Mouse (Mus musculus): ENCODE measurements around the gene Cfap58. TPM values are rescaled to one million over a fixed set of nuclear protein-coding genes. Genes with fewer than 3 reads are reported as not detected.
A peak's percentile ranks its signal among the peaks of the same experiment; 100 is the strongest.

The Cfap58 gene
- polyA plus RNA-seq, 1 experiment from 2014 or later, result not detected

GRCm38 (mm10) chr19:47905081-47905480, 32.4 kb upstream of the Cfap58 start:
- Histone ChIP-seq H3K4me2 (no peak overlapping the region), H3K9ac (no peak overlapping the region), H3K9me3 (replicated peaks) (no peaks in the 10 kb centered on the region), H3K36me3 (peaks cover 10% of the 10 kb centered on the region), H3K4me1 (replicated peaks) (peaks cover 73% of the 10 kb centered on the region), H3K27me3 (replicated peaks) (no peaks in the 10 kb centered on the region), H3K4me3 (no peak overlapping the region), H3K27ac (ENCODE audit: poor library complexity, severe bottlenecking) (peak overlapping the region; percentile 19; the same call in 1 of the 2 replicates)
- ATAC-seq (ENCODE audit: insufficient number of reproducible peaks, low FRiP score), result no peak
- WGBS, result 80% methylated on average over 4 of the region's 4 CpGs

- Histone ChIP-seq H3K4me2 (no peak overlapping the region), H3K4me3 (no peak overlapping the region), H3K9me3 (replicated peaks) (no peaks in the 10 kb centered on the region), H3K27ac (ENCODE audit: poor library complexity, severe bottlenecking) (no peak overlapping the region), H3K36me3 (peaks cover 5% of the 10 kb centered on the region), H3K27me3 (replicated peaks) (no peaks in the 10 kb centered on the region), H3K9ac (no peak overlapping the region), H3K4me1 (replicated peaks) (peaks cover 73% of the 10 kb centered on the region)
- ATAC-seq (ENCODE audit: insufficient number of reproducible peaks, low FRiP score), result no peak
- WGBS, result 80% methylated on average over 5 of the region's 5 CpGs
Measured at GRCm38 (mm10) chr19:47905603-47906002, 31.9 kb upstream of the Cfap58 start.

DNA sequence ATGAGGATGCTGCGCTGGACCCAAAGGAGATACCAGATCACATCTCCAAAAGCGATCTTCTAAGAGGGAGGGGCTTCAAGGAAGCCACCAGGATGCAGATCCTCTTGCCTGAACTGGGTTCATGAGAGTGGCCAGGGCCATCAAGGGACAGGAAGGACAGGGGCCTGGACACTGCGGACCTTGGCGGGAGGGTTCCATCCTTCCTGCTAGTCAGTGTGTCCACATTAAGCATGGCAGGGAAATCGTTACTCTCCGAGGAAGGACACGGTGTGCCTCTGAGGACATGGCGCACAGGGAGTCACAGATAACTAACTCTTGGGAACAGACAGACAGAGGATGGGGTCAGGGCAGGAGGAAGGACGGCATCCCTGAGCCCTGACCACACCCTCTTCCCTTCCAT, 29.9 kb upstream of the Cfap58 start:
- H3K36me3 ChIP-seq, result peaks cover 16% of the 10 kb centered on the region
- no peaks in the 10 kb centered on the region for H3K9me3 ChIP-seq (replicated peaks)
- no peak overlapping the region for H3K4me3 ChIP-seq
- H3K9ac ChIP-seq, result no peak overlapping the region
- H3K4me2 ChIP-seq, result no peak overlapping the region
- ATAC-seq (ENCODE audit: insufficient number of reproducible peaks, low FRiP score), result no peak
- H3K27me3 ChIP-seq (replicated peaks), result no peaks in the 10 kb centered on the region
- WGBS, result 85% methylated on average over 9 of the region's 9 CpGs
- peaks cover 69% of the 10 kb centered on the region for H3K4me1 ChIP-seq (replicated peaks)
- no peak overlapping the region for H3K27ac ChIP-seq (ENCODE audit: poor library complexity, severe bottlenecking)

DNA sequence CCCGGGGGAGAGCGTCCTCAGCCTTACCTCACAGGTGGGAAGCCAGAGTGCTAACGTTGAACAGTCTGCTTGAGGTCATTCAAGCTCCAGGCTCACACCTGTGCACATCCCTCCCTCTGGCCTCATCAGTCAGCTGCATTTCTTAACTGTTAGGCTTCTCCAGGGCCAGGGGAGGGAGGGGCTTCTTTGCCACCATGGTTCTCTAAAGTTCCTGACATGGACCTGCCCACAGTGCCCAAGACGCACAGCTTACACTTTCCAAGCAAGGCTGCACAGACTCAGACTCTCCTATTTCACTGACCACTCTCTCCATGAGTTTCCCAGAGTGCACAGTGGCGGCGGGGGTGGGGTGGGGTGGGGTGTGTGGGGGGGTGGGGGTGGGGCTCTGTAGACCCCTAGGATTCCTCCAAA, 28.5 kb upstream of the Cfap58 start:
- peak overlapping the region; percentile 57 for H3K4me2 ChIP-seq
- WGBS, result 32% methylated on average over 6 of the region's 6 CpGs
- peaks cover 58% of the 10 kb centered on the region for H3K4me1 ChIP-seq (replicated peaks)
- peaks cover 16% of the 10 kb centered on the region for H3K36me3 ChIP-seq
- H3K9me3 ChIP-seq (replicated peaks), result no peaks in the 10 kb centered on the region
- ATAC-seq (ENCODE audit: insufficient number of reproducible peaks, low FRiP score), result no peak
- no peak overlapping the region for H3K27ac ChIP-seq (ENCODE audit: poor library complexity, severe bottlenecking)
- H3K27me3 ChIP-seq (replicated peaks), result no peaks in the 10 kb centered on the region
- H3K9ac ChIP-seq, result peak overlapping the region; percentile 17; the same call in 1 of the 2 replicates
- H3K4me3 ChIP-seq, result no peak overlapping the region

DNA sequence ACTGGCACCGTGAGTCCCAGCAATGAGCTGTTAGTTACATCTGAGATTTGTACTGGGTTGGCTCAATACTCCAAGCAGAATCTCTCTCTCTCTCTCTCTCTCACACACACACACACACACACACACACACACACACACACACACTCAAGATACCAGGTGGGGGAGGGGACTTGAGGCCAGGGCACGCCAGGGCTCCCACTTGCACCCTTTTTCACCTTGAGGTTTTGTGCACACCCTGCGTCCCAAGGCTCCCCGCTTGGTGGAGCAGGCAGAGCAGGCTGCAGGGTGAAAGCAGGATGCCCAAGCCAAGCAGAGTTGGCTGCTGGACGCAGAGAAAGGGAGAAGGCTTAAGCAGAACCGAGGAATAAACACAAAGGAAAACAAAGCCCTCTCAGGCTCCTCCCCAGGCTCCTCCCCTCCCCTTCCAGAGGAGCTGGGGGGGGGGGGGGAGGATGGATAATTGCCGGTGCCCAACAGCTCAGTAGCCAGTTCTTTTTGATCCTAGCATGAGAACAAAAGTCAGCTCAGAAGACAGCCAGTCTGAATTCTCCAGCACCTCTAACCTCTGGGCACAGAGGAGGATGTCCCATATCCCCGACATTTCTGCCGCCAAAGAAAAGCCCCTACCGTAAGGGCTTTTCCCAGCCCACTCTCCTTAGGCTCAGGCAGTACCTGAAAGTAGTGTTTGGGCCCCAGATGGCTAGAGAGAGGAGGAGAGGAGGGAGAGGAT, 27.9 kb upstream of the Cfap58 start:
- Histone ChIP-seq H3K27me3 (replicated peaks) (no peaks in the 10 kb centered on the region), H3K9ac (peak overlapping the region; percentile 56), H3K9me3 (replicated peaks) (no peaks in the 10 kb centered on the region), H3K4me3 (peak overlapping the region; percentile 20; the same call in 1 of the 2 replicates), H3K27ac (ENCODE audit: poor library complexity, severe bottlenecking) (peak overlapping the region; percentile 69), H3K36me3 (peaks cover 20% of the 10 kb centered on the region), H3K4me2 (peak overlapping the region; percentile 57), H3K4me1 (replicated peaks) (peaks cover 56% of the 10 kb centered on the region)
- WGBS, result 10% methylated on average over 10 of the region's 10 CpGs
- ATAC-seq (ENCODE audit: insufficient number of reproducible peaks, low FRiP score), result peak; percentile 44; the same call in 1 of the 2 replicates

DNA sequence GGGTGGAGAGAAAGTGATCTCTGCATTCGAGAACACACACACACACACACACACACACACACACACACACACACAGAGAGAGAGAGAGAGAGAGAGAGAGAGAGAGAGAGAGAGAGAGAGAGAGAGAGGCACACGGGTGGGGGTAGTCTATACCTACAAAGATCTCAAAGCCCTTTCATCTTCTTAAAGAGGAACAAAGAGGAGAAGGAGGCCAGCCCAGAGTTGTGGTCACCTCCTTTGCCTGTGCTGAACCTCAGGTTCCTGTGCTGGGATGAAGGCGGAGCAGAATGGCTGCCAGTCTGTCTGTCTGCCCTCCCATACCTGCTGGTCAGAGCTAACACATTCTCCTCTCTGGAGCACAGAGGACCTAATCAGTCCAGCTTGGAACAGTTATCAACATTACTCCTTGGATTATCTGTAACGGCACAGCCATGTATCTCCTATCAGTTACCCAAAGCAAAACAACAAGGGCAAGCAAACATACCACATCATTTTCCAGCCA, 27.3 kb upstream of the Cfap58 start:
- H3K9ac ChIP-seq, result peak overlapping the region; percentile 56
- H3K36me3 ChIP-seq, result peaks cover 20% of the 10 kb centered on the region
- H3K27ac ChIP-seq (ENCODE audit: poor library complexity, severe bottlenecking), result peak overlapping the region; percentile 69
- H3K4me3 ChIP-seq, result 0 out of 2 replicates have a peak overlapping the region, but pooled peaks have one; percentile 20
- H3K4me1 ChIP-seq (replicated peaks), result peaks cover 50% of the 10 kb centered on the region
- no peak for ATAC-seq (ENCODE audit: insufficient number of reproducible peaks, low FRiP score)
- 42% methylated on average over 3 of the region's 4 CpGs for WGBS
- no peaks in the 10 kb centered on the region for H3K9me3 ChIP-seq (replicated peaks)
- no peaks in the 10 kb centered on the region for H3K27me3 ChIP-seq (replicated peaks)
- peak overlapping the region; percentile 57 for H3K4me2 ChIP-seq

DNA sequence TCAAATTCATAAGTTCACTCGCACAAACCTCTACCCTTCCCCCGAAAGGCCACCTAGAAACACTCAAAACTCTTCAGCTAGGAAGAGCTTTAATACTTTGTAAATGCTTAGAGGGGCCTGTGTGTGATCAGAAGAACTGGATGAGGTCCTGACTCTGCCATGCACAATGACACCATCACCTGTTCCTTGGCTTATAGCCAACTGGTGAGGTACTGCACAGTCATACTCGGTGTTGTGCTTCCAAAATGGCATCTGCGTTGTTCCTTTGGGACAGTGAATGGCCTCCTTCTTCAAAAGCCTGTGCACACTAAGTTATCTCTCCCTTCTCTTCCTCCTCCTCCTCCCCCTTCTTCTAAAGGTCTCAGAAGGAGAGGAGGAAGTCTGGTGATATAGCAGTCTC, 26.7 kb upstream of the Cfap58 start:
- Histone ChIP-seq H3K4me3 (no peak overlapping the region), H3K36me3 (peaks cover 20% of the 10 kb centered on the region), H3K4me1 (replicated peaks) (peaks cover 50% of the 10 kb centered on the region), H3K9me3 (replicated peaks) (no peaks in the 10 kb centered on the region), H3K27ac (ENCODE audit: poor library complexity, severe bottlenecking) (no peak overlapping the region), H3K9ac (no peak overlapping the region), H3K4me2 (no peak overlapping the region), H3K27me3 (replicated peaks) (no peaks in the 10 kb centered on the region)
- WGBS, result 76% methylated on average over 4 of the region's 4 CpGs
- ATAC-seq (ENCODE audit: insufficient number of reproducible peaks, low FRiP score), result no peak

DNA sequence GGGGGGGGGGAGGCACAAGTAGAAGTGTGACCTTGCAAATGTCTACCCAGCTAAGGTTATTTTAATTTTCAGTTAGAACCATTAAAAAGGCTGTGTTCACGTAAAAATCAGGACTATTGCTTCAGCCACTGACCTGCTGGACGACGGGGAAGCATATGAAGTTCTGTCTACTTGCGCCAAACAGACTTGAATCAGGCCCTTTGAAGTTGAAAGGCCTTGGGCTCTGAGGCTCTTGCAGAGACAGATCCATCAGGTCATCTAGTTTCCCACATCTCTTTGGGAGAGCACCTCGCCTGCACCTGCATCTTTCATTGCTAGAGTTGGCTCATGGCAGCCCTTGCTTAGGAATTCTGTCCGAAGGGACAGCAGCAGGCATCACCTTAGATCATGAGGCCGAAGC, 24.1 kb upstream of the Cfap58 start:
- Histone ChIP-seq H3K4me3 (no peak overlapping the region), H3K36me3 (peaks cover 15% of the 10 kb centered on the region), H3K4me2 (no peak overlapping the region), H3K27ac (ENCODE audit: poor library complexity, severe bottlenecking) (no peak overlapping the region), H3K4me1 (replicated peaks) (peaks cover 71% of the 10 kb centered on the region), H3K9ac (no peak overlapping the region), H3K27me3 (replicated peaks) (no peaks in the 10 kb centered on the region), H3K9me3 (replicated peaks) (no peaks in the 10 kb centered on the region)
- ATAC-seq (ENCODE audit: insufficient number of reproducible peaks, low FRiP score), result no peak
- WGBS, result 89% methylated on average over 7 of the region's 7 CpGs

GRCm38 (mm10) chr19:47914191-47914590, 23.3 kb upstream of the Cfap58 start:
- Histone ChIP-seq H3K4me1 (replicated peaks) (peaks cover 64% of the 10 kb centered on the region), H3K4me2 (no peak overlapping the region)
- WGBS, result 91% methylated on average over 4 of the region's 4 CpGs

DNA sequence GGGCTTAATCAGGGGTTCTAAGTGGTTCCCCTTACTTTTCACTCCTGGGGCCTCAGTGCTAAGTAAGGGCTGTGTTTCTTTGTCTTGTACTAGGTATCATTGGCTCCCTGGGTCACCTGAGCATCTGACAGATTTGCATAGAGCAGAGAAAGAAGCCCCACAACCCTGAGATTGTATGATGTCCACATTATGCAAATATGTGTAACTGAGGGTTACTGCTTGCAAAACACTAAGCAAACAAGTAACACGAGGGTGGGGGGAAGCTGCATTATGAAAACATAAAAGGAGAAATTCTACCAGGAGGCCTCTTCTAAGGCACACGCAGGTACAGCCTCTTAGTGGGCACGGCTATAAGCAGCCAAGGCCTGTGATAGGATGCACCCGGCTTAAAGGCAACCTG, 22.2 kb upstream of the Cfap58 start:
- ATAC-seq (ENCODE audit: insufficient number of reproducible peaks, low FRiP score), result no peak
- Histone ChIP-seq H3K27me3 (replicated peaks) (no peaks in the 10 kb centered on the region), H3K9ac (no peak overlapping the region), H3K4me3 (no peak overlapping the region), H3K36me3 (peaks cover 15% of the 10 kb centered on the region), H3K4me2 (no peak overlapping the region), H3K4me1 (replicated peaks) (peaks cover 56% of the 10 kb centered on the region), H3K9me3 (replicated peaks) (no peaks in the 10 kb centered on the region), H3K27ac (ENCODE audit: poor library complexity, severe bottlenecking) (no peak overlapping the region)
- WGBS, result 79% methylated on average over 4 of the region's 4 CpGs

More at GRCm38 (mm10) chr19:47914191-47914590, 23.3 kb upstream of the Cfap58 start:
- ATAC-seq (ENCODE audit: insufficient number of reproducible peaks, low FRiP score), result no peak
- Histone ChIP-seq H3K9me3 (replicated peaks) (no peaks in the 10 kb centered on the region), H3K4me3 (no peak overlapping the region), H3K27ac (ENCODE audit: poor library complexity, severe bottlenecking) (no peak overlapping the region), H3K36me3 (peaks cover 15% of the 10 kb centered on the region), H3K9ac (no peak overlapping the region), H3K27me3 (replicated peaks) (no peaks in the 10 kb centered on the region)

DNA sequence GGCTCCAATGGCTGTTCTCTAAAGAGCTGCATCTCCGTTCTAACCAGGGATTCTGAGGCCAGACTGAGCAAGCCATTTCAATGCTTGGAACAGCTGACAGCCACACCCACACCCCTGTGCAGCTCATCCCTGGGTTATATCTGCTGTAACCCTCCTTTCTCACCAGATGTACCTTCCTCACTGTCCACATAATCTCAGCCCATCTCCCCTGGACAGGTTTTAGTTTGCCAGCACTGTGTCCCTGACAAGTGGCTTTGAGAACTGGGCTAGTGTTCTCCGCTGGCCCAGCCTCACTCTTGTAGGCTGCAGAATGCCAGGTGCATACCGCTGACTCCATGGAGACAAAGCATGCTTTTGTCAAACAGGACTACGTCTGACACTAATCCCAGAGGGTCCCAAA, 20.1 kb upstream of the Cfap58 start:
- peaks cover 5% of the 10 kb centered on the region; the same call in 1 of the 2 replicates for H3K36me3 ChIP-seq
- H3K27ac ChIP-seq (ENCODE audit: poor library complexity, severe bottlenecking), result 0 out of 2 replicates have a peak overlapping the region, but pooled peaks have one; percentile 94
- H3K4me3 ChIP-seq, result peak overlapping the region; percentile 86
- no peak for ATAC-seq (ENCODE audit: insufficient number of reproducible peaks, low FRiP score)
- H3K4me1 ChIP-seq (replicated peaks), result peaks cover 43% of the 10 kb centered on the region
- peak overlapping the region; percentile 87 for H3K4me2 ChIP-seq
- H3K9ac ChIP-seq, result peak overlapping the region; percentile 94
- no peaks in the 10 kb centered on the region for H3K27me3 ChIP-seq (replicated peaks)
- 44% methylated on average over 4 of the region's 4 CpGs for WGBS
- H3K9me3 ChIP-seq (replicated peaks), result no peaks in the 10 kb centered on the region

Measured in heart, embryonic 12.5 days (tissue).